Mouse (Mus musculus): ENCODE results near the gene Ntf3. TPM values are rescaled to one million over a fixed set of nuclear protein-coding genes. Genes with fewer than 3 reads are reported as not detected.

Ntf3 gene
- polyA plus RNA-seq, 1 experiment from 2014 or later: 8.3 TPM

DNA sequence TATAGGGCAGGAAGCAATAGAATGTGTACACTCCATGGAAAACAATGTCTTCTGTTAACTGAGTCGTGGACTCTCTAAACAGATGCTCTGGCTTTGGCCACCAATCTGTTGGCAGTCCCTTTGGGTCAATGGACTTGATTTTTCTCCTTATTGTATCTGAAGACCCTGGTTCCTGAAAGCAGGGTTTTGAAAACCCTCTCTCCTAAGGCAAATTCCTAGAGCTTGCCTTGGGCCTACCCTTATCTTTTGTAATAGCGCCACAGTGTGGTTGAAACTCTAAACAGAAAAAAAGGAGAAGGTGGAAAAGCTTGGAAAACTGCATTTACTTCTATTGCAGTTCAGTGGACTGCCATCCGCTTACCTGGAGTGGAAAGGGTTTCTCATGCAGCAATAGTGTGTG is 1.0 kb upstream of the Ntf3 start:
- Histone ChIP-seq H3K27ac (replicated peaks) (no peak overlapping the region), H3K4me3 (no peak overlapping the region), H3K9me3 (no peaks in the 10 kb centered on the region), H3K4me1 (replicated peaks) (peaks cover 51% of the 10 kb centered on the region), H3K36me3 (no peaks in the 10 kb centered on the region), H3K27me3 (peaks cover 57% of the 10 kb centered on the region), H3K9ac (no peak overlapping the region), H3K4me2 (no peak overlapping the region)
- no peak for ATAC-seq (ENCODE audit: low read depth)
- WGBS: 18% methylated on average over 3 of the region's 3 CpGs

GRCm38 (mm10) chr6:126167208-126167590 is 489 bp upstream of the Ntf3 start:
- no peaks in the 10 kb centered on the region for H3K36me3 ChIP-seq
- 10% methylated on average over 6 of the region's 6 CpGs for WGBS
- H3K27me3 ChIP-seq: peaks cover 63% of the 10 kb centered on the region
- ATAC-seq (ENCODE audit: low read depth): no peak
- peaks cover 56% of the 10 kb centered on the region for H3K4me1 ChIP-seq (replicated peaks)
- H3K27ac ChIP-seq (replicated peaks): no peak overlapping the region
- H3K4me3 ChIP-seq: peak overlapping the region; percentile 24
- H3K9me3 ChIP-seq: no peaks in the 10 kb centered on the region
- peak overlapping the region; percentile 66 for H3K4me2 ChIP-seq
- H3K9ac ChIP-seq: no peak overlapping the region

DNA sequence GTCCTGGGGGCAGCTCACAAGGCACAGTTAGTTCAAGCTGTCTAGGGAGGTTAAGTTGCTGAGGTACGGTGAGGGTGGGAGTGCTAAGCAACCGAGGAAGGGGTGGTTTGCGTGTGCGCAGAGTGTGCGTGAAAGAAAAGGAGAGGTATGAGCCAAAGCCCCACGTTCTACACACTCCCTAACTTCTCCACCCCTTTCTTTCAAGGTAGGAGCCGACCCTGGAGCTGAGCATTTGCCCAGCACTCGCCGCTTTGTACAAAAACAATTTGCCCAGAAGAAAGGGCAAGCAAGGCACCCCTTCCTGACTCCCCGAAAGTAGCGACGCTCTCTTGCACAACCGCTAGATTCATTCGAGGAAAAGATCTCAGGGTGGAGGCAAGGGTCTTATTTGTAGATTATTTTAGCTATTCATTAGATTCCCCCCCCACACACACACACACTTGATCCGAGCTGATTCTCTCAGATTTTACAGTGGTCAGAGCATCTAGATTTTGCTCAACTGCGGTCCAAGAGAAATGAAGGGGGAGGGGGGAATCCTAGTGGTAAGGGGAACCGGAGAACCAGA is 1.0 kb downstream of the Ntf3 start:
- Histone ChIP-seq H3K36me3 (no peaks in the 10 kb centered on the region), H3K9ac (no peak overlapping the region), H3K4me1 (replicated peaks) (peaks cover 60% of the 10 kb centered on the region), H3K4me2 (peak overlapping the region; percentile 66), H3K27ac (replicated peaks) (no peak overlapping the region), H3K27me3 (peaks cover 78% of the 10 kb centered on the region), H3K9me3 (no peaks in the 10 kb centered on the region), H3K4me3 (peak overlapping the region; percentile 24)
- WGBS: 1% methylated on average over 17 of the region's 17 CpGs
- no peak for ATAC-seq (ENCODE audit: low read depth)

DNA sequence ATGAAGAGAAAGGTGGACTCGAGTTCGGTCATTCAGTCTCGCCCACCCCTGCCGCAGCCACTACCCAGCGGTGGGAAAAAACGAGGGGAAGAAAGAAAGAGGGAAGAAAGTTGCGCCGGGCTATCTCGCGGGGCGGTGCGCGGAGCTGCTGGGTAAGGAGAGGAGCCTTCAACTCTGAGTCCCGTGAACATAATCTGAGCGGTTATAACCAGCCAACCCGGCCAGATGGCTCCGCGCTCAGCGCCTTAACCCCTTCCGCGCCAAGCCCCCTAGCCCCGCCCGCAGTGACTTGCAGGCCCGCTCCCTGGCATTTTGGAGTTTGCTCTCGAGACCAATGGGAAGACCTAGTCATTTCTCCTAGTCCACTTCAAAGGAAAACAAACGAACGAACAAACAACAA is 1.9 kb downstream of the Ntf3 start:
- Histone ChIP-seq H3K4me3 (peak overlapping the region; percentile 39), H3K9ac (peak overlapping the region; percentile 58), H3K27me3 (peaks cover 87% of the 10 kb centered on the region), H3K27ac (replicated peaks) (no peak overlapping the region), H3K4me1 (replicated peaks) (peaks cover 54% of the 10 kb centered on the region), H3K4me2 (peak overlapping the region; percentile 66), H3K36me3 (no peaks in the 10 kb centered on the region), H3K9me3 (no peaks in the 10 kb centered on the region)
- WGBS: under 1% methylated on average over 27 of the region's 27 CpGs
- ATAC-seq (ENCODE audit: low read depth): peak; percentile 46; the same call in 1 of the 2 replicates

DNA sequence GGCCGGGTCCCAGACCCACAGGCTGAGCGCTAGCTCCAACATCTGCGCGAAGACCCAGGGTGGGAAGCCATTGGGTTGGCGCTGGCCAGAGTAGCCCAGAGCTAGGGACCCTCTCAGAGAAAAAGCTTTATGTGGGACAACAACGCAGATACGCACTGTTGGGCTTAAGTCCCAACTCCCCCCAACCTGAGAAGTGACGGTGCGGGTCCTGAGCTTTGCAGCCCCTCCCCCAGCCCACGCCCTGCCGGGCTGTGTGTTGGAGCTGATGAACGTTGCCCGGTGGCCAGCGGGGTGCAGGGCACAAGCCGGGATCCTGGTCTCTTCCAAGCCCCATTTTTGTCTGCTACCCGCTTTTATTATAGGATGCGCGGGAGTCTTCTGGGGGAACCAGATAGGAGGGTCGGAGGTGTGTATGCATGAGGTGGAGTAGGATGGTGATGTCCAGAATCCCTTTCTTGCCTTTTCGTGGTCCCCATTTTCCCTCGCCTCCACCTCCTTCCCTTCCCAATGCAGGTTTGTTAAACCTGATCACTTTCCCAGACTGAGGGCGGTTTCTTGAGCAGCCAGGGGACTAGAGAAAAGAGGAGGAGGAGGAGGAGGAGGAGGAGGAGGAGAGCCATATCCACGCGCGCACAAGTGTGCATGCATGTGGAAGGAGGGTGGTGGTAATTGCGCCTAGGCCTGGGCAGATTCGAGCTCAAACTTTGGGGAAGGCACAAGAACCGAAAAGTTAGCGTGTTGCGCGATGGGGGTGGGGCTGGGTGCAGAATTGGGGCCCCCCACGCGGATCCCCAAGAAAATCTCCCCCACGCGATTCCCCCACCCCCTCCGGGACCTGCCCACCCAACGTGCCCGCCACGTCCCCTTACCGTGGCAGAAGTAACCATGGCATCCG is 2.6 kb downstream of the Ntf3 start:
- H3K4me2 ChIP-seq: peak overlapping the region; percentile 66
- under 1% methylated on average over 41 of the region's 41 CpGs for WGBS
- H3K4me3 ChIP-seq: peak overlapping the region; percentile 39
- no peak overlapping the region for H3K27ac ChIP-seq (replicated peaks)
- ATAC-seq (ENCODE audit: low read depth): peak; percentile 29; the same call in 1 of the 2 replicates
- H3K9me3 ChIP-seq: no peaks in the 10 kb centered on the region
- no peaks in the 10 kb centered on the region for H3K36me3 ChIP-seq
- H3K4me1 ChIP-seq (replicated peaks): peaks cover 54% of the 10 kb centered on the region
- peak overlapping the region; percentile 58 for H3K9ac ChIP-seq
- peaks cover 87% of the 10 kb centered on the region for H3K27me3 ChIP-seq

DNA sequence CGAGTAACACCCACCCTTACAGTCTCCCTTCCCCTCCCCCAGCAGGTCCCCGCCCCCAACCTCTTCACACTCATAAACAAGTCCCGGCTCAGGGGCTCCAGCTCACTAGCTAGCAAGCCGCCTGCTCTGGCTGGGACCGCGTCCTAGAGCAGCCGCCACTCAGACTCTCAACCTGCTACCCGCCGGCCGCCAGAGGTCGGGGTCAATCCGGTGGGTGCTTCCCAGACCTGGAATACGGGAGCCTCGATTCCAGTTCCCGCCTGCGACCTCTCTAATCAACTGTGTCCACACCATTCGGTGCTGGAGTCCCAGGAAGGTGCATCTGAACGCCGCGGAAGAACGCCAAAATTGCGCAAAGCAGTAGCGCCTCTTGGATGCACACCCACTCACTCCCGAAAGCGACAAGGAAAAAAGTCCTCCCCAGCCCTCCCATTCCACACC is 3.5 kb downstream of the Ntf3 start:
- Histone ChIP-seq H3K27ac (replicated peaks) (no peak overlapping the region), H3K4me3 (peak overlapping the region; percentile 39), H3K9ac (peak overlapping the region; percentile 58), H3K9me3 (peaks cover 5% of the 10 kb centered on the region), H3K4me1 (replicated peaks) (peaks cover 54% of the 10 kb centered on the region), H3K4me2 (peak overlapping the region; percentile 66), H3K27me3 (peaks cover 85% of the 10 kb centered on the region), H3K36me3 (no peaks in the 10 kb centered on the region)
- peak; percentile 51 for ATAC-seq (ENCODE audit: low read depth)
- under 1% methylated on average over 25 of the region's 25 CpGs for WGBS

DNA sequence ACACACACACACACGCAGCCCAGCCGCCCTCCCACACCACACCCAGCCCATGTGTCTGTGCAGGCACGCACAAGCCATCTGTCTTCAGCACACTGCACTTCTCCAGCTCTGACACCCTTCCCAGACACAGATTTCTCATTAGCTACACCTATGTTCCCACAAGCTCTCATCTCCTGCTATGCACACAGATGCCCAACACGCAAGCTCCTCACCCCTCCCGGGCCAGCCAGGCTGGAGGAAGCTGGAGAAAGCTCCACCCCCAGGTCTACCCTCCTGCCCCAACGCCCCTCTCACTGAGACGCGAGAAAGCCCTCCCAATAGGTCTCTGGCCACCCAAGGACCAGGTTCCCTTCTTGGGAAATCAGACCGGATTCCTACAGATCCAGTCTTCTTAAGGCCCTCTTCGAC is 4.4 kb downstream of the Ntf3 start:
- H3K4me2 ChIP-seq: peak overlapping the region; percentile 66
- peaks cover 6% of the 10 kb centered on the region for H3K9me3 ChIP-seq
- peaks cover 76% of the 10 kb centered on the region for H3K27me3 ChIP-seq
- ATAC-seq (ENCODE audit: low read depth): no peak
- H3K36me3 ChIP-seq: no peaks in the 10 kb centered on the region
- 9% methylated on average over 10 of the region's 10 CpGs for WGBS
- peaks cover 52% of the 10 kb centered on the region for H3K4me1 ChIP-seq (replicated peaks)
- no peak overlapping the region for H3K27ac ChIP-seq (replicated peaks)
- H3K9ac ChIP-seq: peak overlapping the region; percentile 44
- peak overlapping the region; percentile 39 for H3K4me3 ChIP-seq

GRCm38 (mm10) chr6:126161571-126162340 is 5.0 kb downstream of the Ntf3 start:
- ATAC-seq (ENCODE audit: low read depth): no peak
- H3K4me2 ChIP-seq: peak overlapping the region; percentile 66
- H3K9ac ChIP-seq: 0 out of 2 replicates have a peak overlapping the region, but pooled peaks have one; percentile 44
- H3K27ac ChIP-seq (replicated peaks): no peak overlapping the region
- WGBS: 55% methylated on average over 8 of the region's 8 CpGs
- peaks cover 46% of the 10 kb centered on the region for H3K4me1 ChIP-seq (replicated peaks)
- peaks cover 70% of the 10 kb centered on the region for H3K27me3 ChIP-seq
- peaks cover 6% of the 10 kb centered on the region for H3K9me3 ChIP-seq
- H3K4me3 ChIP-seq: peak overlapping the region; percentile 39
- no peaks in the 10 kb centered on the region for H3K36me3 ChIP-seq

GRCm38 (mm10) chr6:126160067-126160411 is 6.7 kb downstream of the Ntf3 start:
- Histone ChIP-seq H3K4me2 (no peak overlapping the region), H3K4me1 (replicated peaks) (peaks cover 31% of the 10 kb centered on the region), H3K27ac (replicated peaks) (no peak overlapping the region), H3K9ac (no peak overlapping the region), H3K36me3 (no peaks in the 10 kb centered on the region), H3K4me3 (no peak overlapping the region), H3K27me3 (peaks cover 53% of the 10 kb centered on the region), H3K9me3 (peaks cover 6% of the 10 kb centered on the region)
- WGBS: 64% methylated on average over 5 of the region's 5 CpGs
- ATAC-seq (ENCODE audit: low read depth): no peak

GRCm38 (mm10) chr6:126159279-126160066 is 7.2 kb downstream of the Ntf3 start:
- Histone ChIP-seq H3K4me1 (replicated peaks) (peaks cover 26% of the 10 kb centered on the region), H3K27me3 (peaks cover 47% of the 10 kb centered on the region), H3K36me3 (no peaks in the 10 kb centered on the region), H3K4me3 (no peak overlapping the region), H3K4me2 (no peak overlapping the region), H3K27ac (replicated peaks) (no peak overlapping the region), H3K9ac (no peak overlapping the region), H3K9me3 (peaks cover 6% of the 10 kb centered on the region)
- 81% methylated on average over 13 of the region's 13 CpGs for WGBS
- no peak for ATAC-seq (ENCODE audit: low read depth)

GRCm38 (mm10) chr6:126155928-126156327 is 10.8 kb downstream of the Ntf3 start:
- Histone ChIP-seq H3K4me1 (replicated peaks) (no peaks in the 10 kb centered on the region), H3K36me3 (no peaks in the 10 kb centered on the region), H3K4me3 (no peak overlapping the region), H3K4me2 (no peak overlapping the region), H3K27ac (replicated peaks) (no peak overlapping the region), H3K9ac (no peak overlapping the region), H3K27me3 (peaks cover 12% of the 10 kb centered on the region), H3K9me3 (peaks cover 6% of the 10 kb centered on the region)
- 87% methylated on average over 2 of the region's 2 CpGs for WGBS
- no peak for ATAC-seq (ENCODE audit: low read depth)
